Mouse (Mus musculus) thymus, adult 2 months (tissue): Measurements from ENCODE around the gene Rassf8.

Experiments
- CTCF ChIP-seq: fragments of 200-500 bp; IDR thresholded peaks from 2 replicates; pipeline ENCODE4 v1.5.1; 2012; ENCODE audit warnings: mild to moderate bottlenecking, control low read depth, low read length, moderate library complexity, borderline replicate concordance; ENCODE audit not compliant: control insufficient read depth, poor library complexity, insufficient read depth; ENCODE audit errors: extremely low read depth
- POLR2A ChIP-seq: fragments of 200-500 bp; IDR thresholded peaks from 2 replicates; pipeline ENCODE4 v1.6.1; 2012; ENCODE audit warnings: mild to moderate bottlenecking, low read length, control low read depth, moderate library complexity; ENCODE audit not compliant: control insufficient read depth, poor library complexity, insufficient read depth; ENCODE audit errors: extremely low read depth

GRCm38 (mm10) chr6:145781256-145781655 is 34.7 kb downstream of the Rassf8 start:
- TF ChIP-seq CTCF: no peak
- no peak for TF ChIP-seq POLR2A
